Mouse (Mus musculus) lung, postnatal 14 days (tissue): ENCODE results near the gene Fstl5.
"Not testable (repeated sequence)": the region's sequence is repeated elsewhere in the genome, so short reads cannot be mapped to it uniquely, and the experiment has no call there.

ENCODE experiments used
- DNase-seq: peaks from one replicate; pipeline ENCODE4 v3.0.0; 2021

Fstl5 gene

DNA sequence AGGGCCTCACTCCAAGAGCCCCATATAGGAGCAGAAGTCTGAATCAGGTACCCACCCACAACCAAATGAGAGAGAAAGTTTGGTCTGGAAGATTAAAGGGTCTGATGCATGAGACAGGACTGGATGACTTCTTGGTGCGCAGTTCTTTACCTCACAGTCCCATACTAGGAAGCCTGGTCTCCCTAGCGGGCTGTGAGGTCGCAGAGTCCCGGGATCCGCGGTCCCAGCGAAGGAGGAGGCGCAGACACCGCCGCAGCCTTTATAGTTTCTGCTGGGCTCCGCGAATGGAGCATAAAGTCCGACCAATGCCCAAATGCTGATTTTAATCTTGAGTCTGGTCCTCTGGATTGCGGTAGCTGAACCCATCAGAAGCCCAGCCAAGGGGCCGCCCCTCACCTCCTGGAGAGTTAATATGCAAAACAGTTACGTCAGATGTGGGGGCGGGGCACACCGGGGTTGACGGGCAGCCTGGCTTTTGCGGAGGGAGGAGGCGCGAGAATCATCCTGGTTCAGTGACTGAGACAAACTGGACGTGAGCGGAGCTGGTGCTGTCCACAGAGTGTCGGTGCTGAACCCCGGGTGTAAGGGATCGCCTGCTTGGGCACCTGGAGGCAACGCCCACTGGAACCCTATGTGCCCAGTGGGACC lies at the start of gene Fstl5:
Fstl5 (plus strand) TSS at position 211 of the 648 bp plus-strand sequence.
- DNase-seq = peak; percentile 7

DNA sequence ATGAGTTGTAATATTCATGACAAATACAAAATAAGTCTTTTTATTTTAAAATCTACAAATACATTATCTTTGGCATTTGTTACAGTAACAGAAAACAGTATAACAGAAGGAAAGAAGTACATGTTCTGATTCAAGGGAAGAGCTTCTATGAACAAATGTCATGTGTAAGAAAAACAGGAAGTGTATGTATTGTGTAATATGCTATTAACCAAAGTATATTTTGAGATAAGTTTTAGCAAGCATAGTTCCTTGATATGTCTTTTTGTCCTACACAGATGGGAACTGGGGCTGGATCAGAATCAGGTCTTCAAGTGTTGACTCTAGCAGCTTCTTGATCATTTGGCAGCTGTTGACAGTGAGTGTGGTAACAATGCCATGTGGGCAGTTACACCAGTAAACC lies 48.5 kb upstream of the Fstl5 start:
- DNase-seq = no peak

DNA sequence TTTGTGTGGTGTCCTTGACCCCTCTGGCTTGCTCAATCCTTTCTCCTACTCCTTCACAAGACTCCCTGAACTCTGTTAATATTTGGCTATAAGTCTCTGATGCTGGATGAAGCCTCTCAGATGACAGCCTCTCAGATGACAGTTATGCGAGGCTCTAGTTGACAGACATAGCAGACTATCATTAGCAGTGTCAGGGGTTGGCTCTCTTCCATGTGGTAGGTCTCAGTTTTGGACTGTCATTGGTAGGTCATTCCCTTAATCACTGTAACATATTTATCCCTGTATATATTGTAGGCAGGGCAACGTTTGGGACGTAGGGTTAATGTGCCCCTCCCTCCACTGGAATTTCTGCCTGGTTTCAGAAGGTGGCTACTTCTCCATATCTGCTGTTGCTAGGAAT lies 22.9 kb upstream of the Fstl5 start:
- DNase-seq = no peak

DNA sequence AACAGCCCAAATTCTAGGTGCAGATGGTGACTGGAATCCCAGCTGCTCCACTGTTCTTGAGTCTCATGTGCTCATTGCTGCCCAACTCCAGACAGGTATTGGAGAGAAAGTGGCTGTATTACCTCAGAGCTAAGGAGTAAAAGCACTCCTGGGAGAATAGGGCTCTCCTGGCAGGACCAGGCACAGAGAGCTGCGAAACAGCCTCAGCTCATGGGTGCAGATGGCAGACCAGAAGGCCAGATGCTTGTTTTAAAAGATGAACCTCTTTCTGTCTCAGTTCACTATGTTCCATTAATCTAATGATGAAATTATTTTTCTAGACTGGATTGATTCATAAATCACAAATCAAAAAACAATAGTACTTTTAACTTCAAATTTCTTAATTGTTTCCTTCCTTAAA lies 12.1 kb upstream of the Fstl5 start:
- DNase-seq = no peak

DNA sequence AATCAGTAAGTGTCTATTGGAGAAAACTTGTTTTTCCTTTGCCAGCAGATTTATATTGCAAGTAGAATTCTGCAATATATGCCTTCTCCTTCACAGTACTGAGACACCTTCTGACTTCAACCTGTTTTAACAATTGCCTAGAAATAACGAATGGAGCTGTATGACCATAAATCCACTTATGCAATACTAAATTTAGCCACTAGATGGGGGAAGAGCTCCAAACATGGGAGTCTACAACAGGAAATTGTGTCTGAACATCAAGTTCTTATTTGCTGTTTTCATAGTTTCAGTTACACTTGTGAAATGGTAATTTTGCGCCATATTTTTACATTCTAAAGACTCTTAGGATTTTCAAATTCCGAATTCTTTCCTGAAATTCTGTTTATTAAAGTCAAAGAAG lies 6.2 kb upstream of the Fstl5 start:
- peak; percentile 6 for DNase-seq

DNA sequence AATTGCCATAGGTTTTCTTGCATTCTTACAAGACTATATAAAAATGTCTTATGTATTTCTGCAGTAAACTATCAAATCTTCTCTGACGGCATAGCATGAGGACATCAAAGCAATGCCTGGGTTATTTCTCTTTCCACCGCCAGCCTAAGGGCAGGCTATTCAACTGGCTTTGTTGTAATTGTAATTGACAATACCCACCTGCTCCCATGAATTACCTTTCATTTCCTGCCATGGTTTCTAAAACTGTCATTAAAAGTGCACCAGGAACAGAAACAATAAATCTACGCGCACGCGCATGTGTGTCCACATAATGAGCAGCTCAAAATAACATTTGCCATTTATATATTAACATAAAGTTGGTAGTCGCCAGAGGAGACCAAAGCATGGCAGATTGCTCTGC lies 1.2 kb upstream of the Fstl5 start:
- no peak for DNase-seq

DNA sequence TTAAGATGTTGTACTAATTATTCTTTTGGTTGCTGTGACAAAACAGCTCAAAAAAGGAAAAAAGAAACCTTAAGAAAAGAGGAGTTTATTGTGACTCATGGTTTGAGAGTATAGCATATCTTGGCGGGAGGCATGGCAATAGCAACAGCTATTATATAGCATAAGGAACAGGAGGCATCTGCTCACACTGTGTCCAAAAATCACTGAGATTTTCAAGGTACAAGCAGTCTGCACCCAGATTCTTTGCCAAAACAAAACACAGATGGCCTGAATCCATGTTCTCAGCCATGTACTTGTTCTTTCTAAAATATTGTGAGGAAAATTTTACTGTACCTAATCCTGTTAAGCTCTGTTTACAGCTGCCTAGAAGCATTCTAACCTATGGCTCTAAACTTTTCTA lies 66.4 kb downstream of the Fstl5 start:
- DNase-seq = no peak

DNA sequence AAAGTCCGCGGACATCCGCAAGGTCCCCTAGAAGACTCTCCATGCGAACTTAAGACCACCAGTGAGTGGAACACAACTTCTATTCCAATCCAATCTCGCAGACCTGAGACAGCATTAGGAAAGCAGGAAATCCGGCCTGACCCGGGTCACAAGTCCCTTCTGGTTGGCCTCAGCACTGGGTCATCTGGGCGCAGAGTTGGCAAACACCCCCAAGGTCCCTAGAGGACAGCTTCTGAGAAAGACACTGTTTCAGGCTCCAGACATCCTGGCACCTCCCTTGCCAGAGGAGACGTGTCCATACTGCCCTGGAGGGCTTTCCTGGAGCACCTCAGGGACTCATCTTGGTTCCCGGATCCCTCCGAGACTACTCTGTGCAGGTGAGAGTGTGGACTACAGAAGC lies 73.8 kb downstream of the Fstl5 start:
- DNase-seq = no peak

DNA sequence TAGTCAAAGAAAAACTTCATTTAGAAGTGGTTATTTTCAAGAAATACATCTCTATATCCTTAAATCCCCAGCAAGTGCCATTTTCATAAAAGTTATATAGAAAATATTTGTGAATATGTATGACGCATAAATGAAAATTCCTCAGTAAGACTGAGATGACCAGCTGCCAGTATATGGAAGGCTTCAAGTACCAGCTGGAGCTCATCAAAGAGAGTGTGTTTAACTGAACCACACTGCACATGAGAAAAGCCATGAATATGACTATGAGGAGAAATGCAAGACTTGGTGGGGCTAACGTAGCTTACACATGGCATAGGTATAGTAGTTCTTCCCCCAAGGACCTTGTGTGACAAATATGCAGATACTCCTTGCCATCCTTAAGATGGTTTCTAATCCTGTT lies 164.8 kb downstream of the Fstl5 start:
- no peak for DNase-seq

DNA sequence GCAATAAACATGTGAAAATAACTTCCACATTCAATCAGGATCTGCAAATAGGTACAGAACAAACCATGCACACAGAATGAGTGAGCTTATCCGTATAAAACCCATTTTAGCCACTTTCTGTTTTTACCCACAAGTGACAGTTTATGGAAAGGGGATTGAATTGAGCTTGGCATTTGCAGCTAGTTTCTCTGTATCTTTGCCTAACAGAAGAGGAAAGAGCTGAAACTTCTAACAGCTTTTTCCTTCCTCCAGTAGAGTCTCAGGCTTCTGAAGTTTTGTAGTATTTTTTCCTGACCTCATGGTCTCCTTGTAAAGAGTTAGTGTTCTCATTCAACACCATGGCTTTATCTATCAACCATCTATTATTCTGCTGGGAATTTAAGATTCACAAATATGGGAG lies 177.3 kb downstream of the Fstl5 start:
- no peak for DNase-seq

DNA sequence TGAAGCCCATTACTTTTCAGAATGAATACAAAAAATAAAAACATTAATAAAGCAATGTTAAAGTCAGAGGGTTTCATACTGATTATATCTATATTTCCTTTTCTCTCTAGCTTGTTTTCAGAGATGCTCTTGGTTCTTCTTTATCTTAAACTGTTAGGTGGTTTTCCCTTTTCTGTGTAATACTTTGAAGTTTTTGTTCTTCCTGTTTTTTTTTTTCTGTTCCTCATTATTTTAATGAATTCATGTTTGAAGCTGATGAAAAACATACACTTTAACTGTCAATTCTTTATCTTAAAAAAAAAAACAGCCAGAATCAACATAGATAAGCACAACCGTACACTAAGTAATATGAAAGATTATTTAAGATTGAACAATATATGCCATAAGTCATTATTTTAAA lies 218.9 kb downstream of the Fstl5 start:
- DNase-seq = no peak

DNA sequence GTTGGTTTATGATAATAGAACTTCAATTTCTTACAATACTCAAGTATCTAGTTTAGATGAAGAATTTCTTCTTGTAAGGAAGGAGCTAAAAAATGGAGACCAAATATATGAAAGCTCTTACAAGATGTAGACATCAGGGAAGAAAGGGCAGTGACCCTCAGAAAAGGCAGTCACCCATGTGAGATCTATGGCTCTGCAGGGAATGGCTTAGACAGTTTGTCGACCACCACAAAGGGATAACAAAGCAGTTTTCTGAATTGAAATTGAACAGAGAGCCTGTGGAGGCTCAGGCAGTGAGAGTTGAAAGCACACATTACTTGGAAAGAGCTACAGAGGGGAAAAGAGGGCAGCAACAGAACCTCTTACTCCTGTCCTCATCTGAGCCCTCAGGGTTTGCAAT lies 220.3 kb downstream of the Fstl5 start:
- no peak for DNase-seq

DNA sequence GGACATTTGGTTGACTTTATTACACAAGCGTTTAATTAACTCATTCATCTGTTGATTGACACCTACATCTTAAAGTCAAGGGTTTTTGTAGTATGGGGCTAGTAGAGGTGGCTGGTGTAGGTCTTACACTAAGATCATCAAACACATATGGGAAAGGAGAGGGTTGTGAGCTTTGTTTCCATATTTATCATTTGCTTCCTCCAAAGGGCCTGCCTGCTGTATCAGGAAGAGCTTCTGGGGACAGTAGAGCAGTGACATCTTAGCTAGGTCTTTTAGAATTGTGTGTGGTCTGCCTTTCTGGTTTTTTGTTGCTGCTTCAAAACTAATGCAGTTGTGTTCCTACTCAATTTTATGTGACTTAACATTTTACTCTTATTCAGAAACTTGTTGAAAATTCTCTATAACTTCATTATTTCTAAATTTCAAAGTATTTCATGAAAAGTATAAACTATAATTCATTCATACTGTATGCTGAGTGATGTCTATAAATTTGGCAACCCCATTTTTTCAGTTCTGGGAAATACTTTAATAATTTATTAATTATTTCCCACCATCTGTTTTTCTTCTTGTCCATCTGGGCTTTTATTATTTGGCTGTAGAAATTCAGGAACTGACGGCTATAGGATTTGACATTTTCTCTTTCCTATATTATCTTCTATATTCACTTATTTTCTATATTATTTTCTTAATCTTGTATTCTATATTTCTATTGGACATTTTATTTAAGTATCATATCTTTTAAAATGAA lies 227.1 kb downstream of the Fstl5 start:
- no peak for DNase-seq

DNA sequence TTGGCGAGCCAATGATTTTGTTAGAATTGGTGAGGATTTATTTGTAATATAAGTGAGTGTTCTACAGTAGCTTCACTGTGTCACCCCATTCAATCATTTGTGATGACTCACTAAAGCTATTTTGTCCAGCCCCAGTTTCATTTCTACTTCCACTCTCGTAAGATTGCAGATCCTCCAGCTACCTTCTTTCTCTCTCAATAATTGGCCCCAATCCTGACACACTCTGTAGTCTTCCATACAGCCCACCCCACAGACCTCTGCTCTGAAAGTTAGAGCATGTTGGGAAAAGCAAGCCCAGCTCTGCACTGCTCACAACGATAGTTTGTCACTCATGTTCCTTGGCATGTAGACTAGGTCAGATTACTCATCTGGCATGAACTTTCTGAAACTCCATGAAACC lies 242.9 kb downstream of the Fstl5 start:
- DNase-seq = no peak

DNA sequence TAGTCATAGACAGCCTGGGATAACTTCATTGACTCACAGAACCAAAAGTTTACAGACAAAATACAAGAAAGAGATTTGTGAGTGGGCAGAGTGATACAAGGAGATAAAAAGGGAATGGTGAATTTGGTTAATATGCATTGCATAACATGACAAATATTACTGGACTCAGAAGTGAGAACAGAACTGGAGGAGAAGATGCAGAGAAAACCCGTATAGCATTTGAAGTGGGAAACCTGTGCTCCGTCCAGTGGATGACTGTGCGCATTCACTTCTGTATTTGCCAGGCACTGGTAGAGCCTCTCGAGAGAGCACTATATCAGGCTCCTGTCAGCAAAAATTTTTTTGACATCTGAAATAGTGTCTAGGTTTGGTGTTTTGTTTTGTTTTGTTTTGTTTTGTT lies 245.5 kb downstream of the Fstl5 start:
- no peak for DNase-seq

DNA sequence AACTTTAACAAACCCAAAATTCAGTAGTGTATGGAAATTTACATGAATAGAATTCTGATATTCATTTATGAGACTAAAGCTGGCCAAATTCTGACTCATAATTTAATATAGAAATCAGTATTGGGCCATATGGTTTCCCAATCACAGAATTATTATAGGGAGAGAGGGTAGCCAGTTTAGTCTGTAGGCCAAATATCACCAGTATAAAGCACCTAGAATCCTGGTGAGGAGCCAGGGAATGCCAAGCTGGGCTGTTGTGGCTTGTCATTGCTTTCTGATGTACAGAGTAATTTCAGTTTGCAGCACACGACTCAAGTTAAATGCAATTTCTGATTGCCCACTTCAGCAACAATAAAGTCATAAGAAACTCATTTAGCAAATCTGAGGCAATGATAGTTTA lies 248.4 kb downstream of the Fstl5 start:
- DNase-seq = no peak

DNA sequence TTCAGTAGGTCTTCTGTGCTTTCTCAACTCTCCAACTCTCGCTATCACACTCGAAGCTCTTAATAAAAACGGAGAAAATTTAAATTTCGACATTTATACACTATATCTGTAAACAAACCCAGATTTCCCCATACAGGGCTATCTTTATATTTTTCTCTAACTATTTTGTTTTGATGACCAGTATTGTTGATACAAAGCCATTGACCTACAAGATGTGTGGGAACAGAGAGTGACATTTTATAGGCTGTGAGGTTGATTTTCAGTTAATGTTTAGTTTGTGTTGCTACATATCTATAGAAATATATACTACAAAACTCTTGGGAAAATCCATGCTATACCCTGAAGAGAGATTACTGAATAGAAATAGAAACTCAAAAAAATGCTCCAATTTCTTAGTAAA lies 262.9 kb downstream of the Fstl5 start:
- DNase-seq = no peak

DNA sequence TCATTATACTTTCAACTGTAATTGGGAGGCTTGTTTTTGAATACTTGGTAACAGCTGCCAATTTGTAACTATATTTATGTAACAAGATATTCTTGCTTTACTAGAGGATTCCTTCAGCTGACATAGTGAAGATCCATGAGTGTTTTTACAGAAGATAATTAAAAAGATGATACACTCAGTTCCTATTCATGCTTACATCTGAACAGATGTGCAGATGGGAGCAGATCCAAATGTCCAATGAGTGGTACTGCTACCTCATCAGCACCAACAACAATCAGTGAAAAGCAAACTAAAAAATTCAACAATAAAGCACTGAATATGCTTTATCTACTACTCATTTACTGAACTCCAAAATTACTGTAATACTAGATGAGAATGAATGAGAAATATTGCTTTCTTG lies 292.9 kb downstream of the Fstl5 start:
- DNase-seq = no peak

DNA sequence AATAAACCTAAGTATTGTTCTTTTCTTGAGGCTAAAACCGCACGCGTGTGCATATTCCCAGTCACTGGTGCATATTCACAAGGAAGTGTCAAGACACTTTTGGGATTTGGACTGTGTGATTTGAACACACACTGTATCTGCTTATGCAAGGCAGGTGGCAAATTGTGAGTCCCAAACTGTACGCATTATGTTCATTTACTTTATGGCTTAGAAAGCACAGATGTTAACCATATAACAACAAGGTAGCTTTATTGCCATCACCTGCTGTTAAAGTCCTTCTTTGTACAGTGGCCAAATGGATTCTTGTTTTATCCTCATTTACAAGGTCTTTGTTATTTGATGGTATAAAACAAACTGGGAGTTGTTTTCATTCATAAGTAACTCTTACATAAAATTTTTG lies 295.8 kb downstream of the Fstl5 start:
- no peak for DNase-seq

DNA sequence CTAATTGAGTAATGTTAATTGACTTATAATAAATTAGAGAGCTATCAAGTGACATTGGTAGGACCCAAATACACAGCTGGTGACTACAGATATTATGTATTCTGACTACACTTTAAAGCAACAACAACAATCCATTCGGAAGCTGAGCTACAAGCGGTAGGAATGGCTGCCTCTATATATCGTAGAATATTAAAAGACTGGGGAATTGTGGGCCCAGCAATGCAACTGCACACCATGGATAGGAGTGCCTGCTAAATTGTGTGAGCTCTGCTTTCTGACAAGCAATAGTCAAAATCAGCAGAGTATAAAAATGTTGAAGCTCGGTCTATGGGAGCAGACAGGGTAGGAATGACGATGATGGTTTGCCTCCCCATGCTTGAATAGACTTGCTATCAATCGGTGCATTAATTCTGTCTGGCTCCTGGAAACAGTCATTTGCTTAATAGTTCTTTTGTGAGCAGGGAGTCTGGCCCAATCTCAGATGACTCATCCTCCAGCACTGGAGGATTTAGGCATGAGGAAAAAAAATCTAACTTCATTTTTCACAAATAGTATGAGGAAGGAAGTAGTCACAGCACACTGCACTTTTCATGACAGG lies 354.8 kb downstream of the Fstl5 start:
- DNase-seq = no peak

DNA sequence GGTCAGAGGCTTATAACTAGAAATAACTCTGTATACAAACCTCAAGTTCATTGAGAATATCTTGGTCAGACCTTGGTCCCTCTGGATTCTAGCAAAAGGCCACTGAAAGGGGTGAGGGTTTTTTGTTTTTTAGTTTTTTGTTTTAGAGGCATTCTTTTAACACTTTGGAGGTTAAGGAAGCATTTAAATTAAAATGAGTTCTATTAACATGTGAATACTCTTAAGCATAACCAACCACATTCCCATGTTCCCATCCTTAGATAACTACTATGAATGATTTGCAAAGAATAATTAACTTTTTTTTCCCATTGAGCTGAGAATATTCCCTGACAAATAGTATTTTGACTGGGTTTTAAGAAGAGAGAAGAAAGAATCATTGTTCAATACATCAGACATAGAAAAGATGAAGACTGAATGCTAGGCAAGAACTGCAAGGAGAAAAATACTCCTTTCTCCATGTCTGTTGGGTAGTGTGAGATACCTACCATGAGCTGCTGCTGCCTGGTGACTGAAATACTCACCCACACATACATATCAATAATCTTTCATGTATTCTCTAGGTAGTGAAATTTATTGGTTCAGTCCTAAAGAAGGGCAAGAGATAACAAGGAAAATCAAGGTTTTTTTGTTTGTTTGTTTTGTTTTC lies 393.3 kb downstream of the Fstl5 start:
- no peak for DNase-seq

DNA sequence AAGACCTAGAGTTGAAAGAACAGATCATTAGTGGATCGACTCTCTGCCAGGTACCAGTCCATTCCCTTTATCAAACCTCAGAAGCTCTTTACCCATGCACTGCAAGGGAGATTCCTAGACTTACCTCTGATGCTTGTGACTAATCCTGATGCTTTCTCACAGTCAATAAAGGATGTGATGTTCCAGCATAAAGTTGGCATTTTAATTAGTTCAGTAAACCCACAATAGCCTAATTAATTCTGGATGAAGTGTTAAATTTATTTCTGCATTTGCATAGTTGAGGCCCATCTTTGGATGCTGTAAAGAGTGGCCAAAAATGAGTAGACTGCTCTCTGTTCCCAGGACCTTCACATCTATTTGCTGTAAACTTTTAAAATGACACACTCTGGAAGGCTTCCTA lies 394.1 kb downstream of the Fstl5 start:
- no peak for DNase-seq

DNA sequence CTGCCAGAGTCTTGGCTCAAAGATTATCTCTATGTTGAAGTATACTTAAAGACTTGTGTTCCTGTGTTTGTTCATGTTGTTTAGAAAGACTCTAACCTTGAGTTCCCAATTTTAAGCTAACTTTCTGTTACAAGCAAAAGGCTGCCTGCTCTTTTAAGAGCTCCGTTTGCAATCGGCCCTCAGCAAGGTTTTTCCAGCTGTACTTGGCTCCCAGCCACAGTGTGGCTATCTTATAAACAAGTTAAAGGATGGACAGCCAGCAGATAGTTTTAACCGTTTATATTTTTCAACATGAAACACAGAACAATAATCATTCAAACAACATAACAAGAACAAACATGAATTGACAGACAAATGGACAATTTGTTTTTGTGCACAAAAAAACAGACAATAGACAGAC lies 433.8 kb downstream of the Fstl5 start:
- not testable (repeated sequence) for DNase-seq

DNA sequence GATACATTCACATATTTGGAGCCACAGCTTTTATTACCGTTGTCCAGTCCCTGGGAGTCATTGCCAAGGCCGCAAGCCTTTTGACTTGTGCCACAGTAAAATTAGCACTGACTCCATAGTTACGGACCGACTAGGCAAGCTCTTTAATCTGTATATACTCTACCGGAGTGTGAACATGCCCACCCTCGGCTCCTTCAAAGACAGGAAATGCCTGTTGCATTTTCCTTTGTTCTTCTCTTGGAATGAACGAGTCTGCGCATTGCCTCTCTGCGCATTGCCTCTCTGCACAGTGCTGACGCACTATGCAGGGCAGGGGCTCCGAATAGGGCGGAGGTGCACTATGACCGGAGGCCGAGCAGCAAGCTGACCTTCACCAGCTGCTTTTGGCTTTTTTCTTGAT lies 434.7 kb downstream of the Fstl5 start:
- DNase-seq = no peak
